Mouse (Mus musculus) MEL (cell line): Measurements from ENCODE around the gene Fxyd5. TPM values are rescaled to one million over a fixed set of nuclear protein-coding genes. Genes with fewer than 3 reads are reported as not detected.

ENCODE experiments used
- DNase-seq: peaks from one replicate; pipeline ENCODE4 v3.0.0; 2011; ENCODE audit warnings: low read depth, low spot score
- H3K27ac ChIP-seq: 2 replicates; pipeline ENCODE4 v1.5.1; 2012; ENCODE audit warnings: low read depth, mild to moderate bottlenecking, control low read depth, low read length, moderate library complexity; ENCODE audit not compliant: control insufficient read depth
- H3K27me3 ChIP-seq, 2 experiments: fragments of 150-350 bp in 1 of 2; sonication (generic) in 1 of 2; 2 replicates each; pipeline ENCODE4 v1.6.1; 2012; ENCODE audit warnings: low read length in 2 of 2, mild to moderate bottlenecking in 2 of 2, improper control_type of control experiment in 1 of 2, moderate library complexity in 1 of 2; ENCODE audit not compliant: insufficient read depth in 2 of 2, control insufficient read depth in 1 of 2
- H3K36me3 ChIP-seq, 2 experiments: 2 replicates each; pipeline ENCODE4 v1.6.1; 2012 to 2014; ENCODE audit warnings: low read length in 2 of 2, improper control_type of control experiment in 1 of 2, inconsistent platforms in 1 of 2, mild to moderate bottlenecking in 1 of 2; ENCODE audit not compliant: insufficient read depth in 2 of 2, control insufficient read depth in 1 of 2
- H3K4me1 ChIP-seq, 2 experiments: fragments of 150-350 bp in 1 of 2; sonication (generic) in 1 of 2; 2 replicates each; pipeline ENCODE4 v1.6.1; 2012; ENCODE audit warnings: low read length in 2 of 2, improper control_type of control experiment in 1 of 2, mild to moderate bottlenecking in 1 of 2; ENCODE audit not compliant: insufficient read depth in 2 of 2, control insufficient read depth in 1 of 2
- H3K4me3 ChIP-seq, 2 experiments: fragments of 150-350 bp in 1 of 2; sonication (generic) in 1 of 2; 2 replicates each; pipeline ENCODE4 v1.5.1; 2012; ENCODE audit warnings: low read depth in 2 of 2, low read length in 2 of 2, mild to moderate bottlenecking in 2 of 2, moderate library complexity in 2 of 2, control low read depth in 1 of 2, improper control_type of control experiment in 1 of 2; ENCODE audit not compliant: control insufficient read depth in 1 of 2, insufficient read depth in 1 of 2
- H3K79me2 ChIP-seq: 2 replicates; pipeline ENCODE4 v1.6.1; 2012; ENCODE audit warnings: mild to moderate bottlenecking, low read length, moderate library complexity; ENCODE audit not compliant: control insufficient read depth, poor library complexity, insufficient read depth
- H3K9ac ChIP-seq: 2 replicates; pipeline ENCODE4 v1.6.1; 2012; ENCODE audit warnings: low read depth, mild to moderate bottlenecking, control low read depth, low read length, moderate library complexity; ENCODE audit not compliant: control insufficient read depth, poor library complexity, severe bottlenecking
- H3K9me3 ChIP-seq: fragments of 150-350 bp; sonication (generic); replicated peaks from 2 replicates; pipeline ENCODE4 v1.6.1; 2012; ENCODE audit warnings: mild to moderate bottlenecking, low read length, improper control_type of control experiment, moderate library complexity; ENCODE audit not compliant: insufficient read depth
- BHLHE40 ChIP-seq: IDR thresholded peaks from 2 replicates; pipeline ENCODE4 v1.6.1; 2012; ENCODE audit warnings: low read depth, mild to moderate bottlenecking, inconsistent platforms, low read length, improper control_type of control experiment, borderline replicate concordance
- CHD2 ChIP-seq: IDR thresholded peaks from 2 replicates; pipeline ENCODE4 v1.6.1; 2011; ENCODE audit warnings: low read length, improper control_type of control experiment
- CTCF ChIP-seq, 3 experiments: IDR thresholded peaks in 2 of 3; conservative IDR thresholded peaks in 1 of 3; 2 replicates each; pipeline ENCODE4 v1.5.1; 2011 to 2012; ENCODE audit warnings: low read length in 3 of 3, low read depth in 2 of 3, mild to moderate bottlenecking in 2 of 3, improper control_type of control experiment in 1 of 3, inconsistent platforms in 1 of 3, mixed read lengths in 1 of 3, moderate library complexity in 1 of 3; ENCODE audit not compliant: control insufficient read depth in 1 of 3, insufficient read depth in 1 of 3, poor library complexity in 1 of 3, severe bottlenecking in 1 of 3
- E2F4 ChIP-seq: IDR thresholded peaks from 2 replicates; pipeline ENCODE4 v1.6.1; 2011; ENCODE audit warnings: low read depth, low read length, improper control_type of control experiment, borderline replicate concordance
- ELF1 ChIP-seq: IDR thresholded peaks from 2 replicates; pipeline ENCODE4 v1.6.1; 2014; ENCODE audit warnings: low read depth, mild to moderate bottlenecking, inconsistent platforms, low read length, improper control_type of control experiment, moderate library complexity
- EP300 ChIP-seq, 2 experiments: IDR thresholded peaks; 2 replicates each; pipeline ENCODE4 v1.6.1; 2011; ENCODE audit warnings: improper control_type of control experiment in 2 of 2, low read length in 2 of 2, low read depth in 1 of 2, mild to moderate bottlenecking in 1 of 2
- ETS1 ChIP-seq: IDR thresholded peaks from 2 replicates; pipeline ENCODE4 v1.6.1; 2012; ENCODE audit warnings: low read depth, mild to moderate bottlenecking, inconsistent platforms, low read length, improper control_type of control experiment, moderate library complexity
- GATA1 ChIP-seq: IDR thresholded peaks from 2 replicates; pipeline ENCODE4 v1.6.1; 2011; ENCODE audit warnings: low read depth, low read length, improper control_type of control experiment
- HCFC1 ChIP-seq: IDR thresholded peaks from 2 replicates; pipeline ENCODE4 v1.6.1; 2012; ENCODE audit warnings: low read depth, mild to moderate bottlenecking, inconsistent platforms, low read length, improper control_type of control experiment, moderate library complexity
- MAFK ChIP-seq: IDR thresholded peaks from 2 replicates; pipeline ENCODE4 v1.6.1; 2011; ENCODE audit warnings: low read depth, mild to moderate bottlenecking, low read length, improper control_type of control experiment, borderline replicate concordance
- MAX ChIP-seq: IDR thresholded peaks from 2 replicates; pipeline ENCODE4 v1.6.1; 2011; ENCODE audit warnings: low read length, improper control_type of control experiment
- MAZ ChIP-seq: IDR thresholded peaks from 2 replicates; pipeline ENCODE4 v1.6.1; 2012; ENCODE audit warnings: low read depth, mild to moderate bottlenecking, inconsistent platforms, low read length, improper control_type of control experiment
- MXI1 ChIP-seq: IDR thresholded peaks from 2 replicates; pipeline ENCODE4 v1.6.1; 2011; ENCODE audit warnings: mild to moderate bottlenecking, low read depth, low read length, improper control_type of control experiment
- MYC ChIP-seq: IDR thresholded peaks from 2 replicates; pipeline ENCODE4 v1.6.1; 2011; ENCODE audit warnings: low read depth, mild to moderate bottlenecking, low read length, improper control_type of control experiment, moderate library complexity
- NELFE ChIP-seq: IDR thresholded peaks from 2 replicates; pipeline ENCODE4 v1.6.1; 2011; ENCODE audit warnings: low read depth, low read length, improper control_type of control experiment
- NRF1 ChIP-seq: IDR thresholded peaks from 2 replicates; pipeline ENCODE4 v1.6.1; 2014; ENCODE audit warnings: low read depth, mild to moderate bottlenecking, inconsistent platforms, low read length, improper control_type of control experiment, moderate library complexity; ENCODE audit not compliant: poor library complexity, insufficient read depth, severe bottlenecking
- POLR2A ChIP-seq, 2 experiments: IDR thresholded peaks; 2 replicates each; pipeline ENCODE4 v1.6.1; 2011 to 2012; ENCODE audit warnings: low read length in 2 of 2, mild to moderate bottlenecking in 2 of 2, control low read depth in 1 of 2, improper control_type of control experiment in 1 of 2, low read depth in 1 of 2, moderate library complexity in 1 of 2; ENCODE audit not compliant: control insufficient read depth in 1 of 2, insufficient read depth in 1 of 2, poor library complexity in 1 of 2
- POLR2AphosphoS2 ChIP-seq: IDR thresholded peaks from 2 replicates; pipeline ENCODE4 v1.6.1; 2011; ENCODE audit warnings: low read length, improper control_type of control experiment
- POLR2AphosphoS5 ChIP-seq: IDR thresholded peaks from 2 replicates; pipeline ENCODE4 v1.6.1; 2012; ENCODE audit warnings: low read depth, borderline replicate concordance, mild to moderate bottlenecking, inconsistent platforms, low read length, moderate library complexity, mixed read lengths
- SIN3A ChIP-seq: IDR thresholded peaks from 2 replicates; pipeline ENCODE4 v1.6.1; 2012; ENCODE audit warnings: low read length, improper control_type of control experiment, inconsistent platforms
- SMC3 ChIP-seq: IDR thresholded peaks from 2 replicates; pipeline ENCODE4 v1.6.1; 2011; ENCODE audit warnings: low read depth, low read length, improper control_type of control experiment
- TBP ChIP-seq: IDR thresholded peaks from 2 replicates; pipeline ENCODE4 v1.8.0; 2011; ENCODE audit warnings: low read depth, low read length, improper control_type of control experiment
- TCF12 ChIP-seq: IDR thresholded peaks from 2 replicates; pipeline ENCODE4 v1.6.1; 2014; ENCODE audit warnings: low read depth, mild to moderate bottlenecking, inconsistent platforms, low read length, improper control_type of control experiment, moderate library complexity
- UBTF ChIP-seq: IDR thresholded peaks from 2 replicates; pipeline ENCODE4 v1.6.1; 2012; ENCODE audit warnings: low read depth, mild to moderate bottlenecking, inconsistent platforms, low read length, improper control_type of control experiment, moderate library complexity, borderline replicate concordance; ENCODE audit not compliant: insufficient read depth
- USF1 ChIP-seq: IDR thresholded peaks from 2 replicates; pipeline ENCODE4 v1.6.1; 2014; ENCODE audit warnings: low read depth, mild to moderate bottlenecking, inconsistent platforms, low read length, improper control_type of control experiment, moderate library complexity
- USF2 ChIP-seq, 2 experiments: IDR thresholded peaks; 2 replicates each; pipeline ENCODE4 v1.6.1; 2011 to 2012; ENCODE audit warnings: improper control_type of control experiment in 2 of 2, low read length in 2 of 2, borderline replicate concordance in 1 of 2, inconsistent platforms in 1 of 2, low read depth in 1 of 2, mild to moderate bottlenecking in 1 of 2; ENCODE audit not compliant: insufficient read depth in 1 of 2
- ZKSCAN1 ChIP-seq: IDR thresholded peaks from 2 replicates; pipeline ENCODE4 v1.6.1; 2012; ENCODE audit warnings: low read depth, mild to moderate bottlenecking, inconsistent platforms, low read length, improper control_type of control experiment, moderate library complexity
- ZMIZ1 ChIP-seq: IDR thresholded peaks from 2 replicates; pipeline ENCODE4 v1.6.1; 2012; ENCODE audit warnings: low read depth, mild to moderate bottlenecking, inconsistent platforms, low read length, improper control_type of control experiment, moderate library complexity
- ZNF384 ChIP-seq: IDR thresholded peaks from 2 replicates; pipeline ENCODE4 v1.6.1; 2012; ENCODE audit warnings: low read depth, mild to moderate bottlenecking, inconsistent platforms, low read length, improper control_type of control experiment
- polyA plus RNA-seq, 2 experiments: library from polyadenylated mRNA; stranded (reverse) in 1 of 2; unstranded in 1 of 2; fragments of >175 nt in 1 of 2; fragments of >200 nt in 1 of 2; gene quantifications; 2 replicates each; pipeline versions ENCODE4 v1.2.1 to v1.2.4; 2012; ENCODE audit warnings: low replicate concordance in 2 of 2, low read depth in 1 of 2; ENCODE audit not compliant: insufficient read length in 2 of 2, insufficient read depth in 1 of 2, missing spikeins in 1 of 2
- total RNA-seq: library from RNA; depleted of rRNA; stranded (reverse); fragments of 300-350 nt; gene quantifications from 2 replicates; pipeline ENCODE4 v1.2.3, GENCODE M21; 2012

Fxyd5 gene
- total and polyA plus RNA-seq, 3 experiments: 39.4 to 57.5 TPM; not detected in 1

GRCm38 (mm10) chr7:31036917-31037316 lies 5.4 kb downstream of the Fxyd5 start (continued):
- TF ChIP-seq E2F4 (no peak), MAX (peak; percentile 76), USF2 (IDR thresholded peaks at IDR 0.05; ENCODE audit: borderline replicate concordance in 1 of 2, insufficient read depth in 1 of 2, low read depth in 1 of 2, low read length in 2 of 2) (peak in 1 of 2 experiments; percentile 86; a peak in 2 of 4 replicates)

GRCm38 (mm10) chr7:31035291-31035690 lies 7.0 kb downstream of the Fxyd5 start:
- H3K4me3 ChIP-seq: peak overlapping the region; percentile 42 to 62

GRCm38 (mm10) chr7:31034789-31035188 lies 7.5 kb downstream of the Fxyd5 start:
- Histone ChIP-seq H3K9ac (peak overlapping the region; percentile 70), H3K79me2 (no peaks in the 10 kb centered on the region; the same call in 1 of the 2 replicates), H3K36me3 (peaks cover 0 to 20% of the 10 kb centered on the region in 2 experiments; a peak in 2 of 4 replicates), H3K4me3 (peak overlapping the region; percentile 42 to 62), H3K27me3 (no peaks in the 10 kb centered on the region), H3K9me3 (no peaks in the 10 kb centered on the region), H3K27ac (peak overlapping the region; percentile 91), H3K4me1 (peaks cover 14 to 35% of the 10 kb centered on the region in 2 experiments)
- DNase-seq: peak; percentile 85
- TF ChIP-seq MXI1 (peak; percentile 73), MAZ (no peak), USF2 (IDR thresholded peaks at IDR 0.05; ENCODE audit: borderline replicate concordance in 1 of 2, insufficient read depth in 1 of 2, low read depth in 1 of 2, low read length in 2 of 2) (peak in 1 of 2 experiments; percentile 80; a peak in 2 of 4 replicates), POLR2AphosphoS2 (peak; percentile 63; the same call in 1 of the 2 replicates), USF1 (peak; percentile 96), POLR2AphosphoS5 (no peak), EP300 (IDR thresholded peaks at IDR 0.05; ENCODE audit: low read depth in 1 of 2, low read length in 2 of 2) (peak in 1 of 2 experiments; percentile 14; a peak in 1 of 4 replicates), MYC (no peak), POLR2A (IDR thresholded peaks at IDR 0.05; ENCODE audit: control insufficient read depth in 1 of 2, insufficient read depth in 1 of 2, low read depth in 1 of 2, low read length in 2 of 2, poor library complexity in 1 of 2) (peak; percentile 41 to 47; a peak in 2 of 4 replicates), SMC3 (no peak), MAFK (no peak), ELF1 (peak; percentile 66), CTCF (IDR thresholded peaks at IDR 0.05 in 2 of 3, conservative IDR thresholded peaks at IDR 0.05 in 1 of 3; ENCODE audit: control insufficient read depth in 1 of 3, insufficient read depth in 1 of 3, low read depth in 2 of 3, low read length in 3 of 3, poor library complexity in 1 of 3, severe bottlenecking in 1 of 3) (peak; percentile 47 to 58 (median 50)), ZMIZ1 (peak; percentile 48; the same call in 1 of the 2 replicates), MAX (peak; percentile 90), ETS1 (peak; percentile 48), NELFE (no peak), ZNF384 (no peak), TBP (0 out of 2 replicates have a peak, but pooled peaks have one; percentile 26), TCF12 (no peak), ZKSCAN1 (no peak), SIN3A (peak; percentile 75), GATA1 (0 out of 2 replicates have a peak, but pooled peaks have one; percentile 20), HCFC1 (peak; percentile 51; the same call in 1 of the 2 replicates)
- TF ChIP-seq, all 39 proteins: peak for 15

More at GRCm38 (mm10) chr7:31035291-31035690, 7.0 kb downstream of the Fxyd5 start:
- peak; percentile 77 for DNase-seq
- TF ChIP-seq MYC (no peak), POLR2AphosphoS5 (no peak), MAFK (no peak), UBTF (no peak), CHD2 (no peak), BHLHE40 (no peak), MXI1 (no peak), NRF1 (no peak)
- H3K27ac ChIP-seq: peak overlapping the region; percentile 91
- no peaks in the 10 kb centered on the region for H3K27me3 ChIP-seq
- H3K79me2 ChIP-seq: no peaks in the 10 kb centered on the region; the same call in 1 of the 2 replicates
- peaks cover 14 to 37% of the 10 kb centered on the region in 2 experiments for H3K4me1 ChIP-seq
- H3K36me3 ChIP-seq: peaks cover 0 to 21% of the 10 kb centered on the region in 2 experiments; a peak in 2 of 4 replicates
- no peaks in the 10 kb centered on the region for H3K9me3 ChIP-seq
- H3K9ac ChIP-seq: peak overlapping the region; percentile 48
